ENCODE assay signal across 27 mouse cellular contexts in genomic region chr7:96572995-96573394, GRCm38 (mm10).
DNase-seq lines count a peak whose midpoint lies in the region; ATAC-seq and TF ChIP-seq lines count a peak whose summit lies in the region.
"Had no signal": no experiment of that assay in that cellular context is flagged by ENCODE, and none has a peak within 500 bp of the region (broad histone marks: within the 10 kb centered on the region; RNA-seq: fewer than 3 reads in every experiment).

No protein-coding gene starts in this region.

- no peak overlapping the region for H3K4me2 ChIP-seq in forebrain, embryonic 15.5 days (replicated peaks)
- H3K4me2 ChIP-seq in forebrain, postnatal 0 days (ENCODE audit: low read depth): no peak overlapping the region
- H3K4me2 ChIP-seq in hindbrain, postnatal 0 days (ENCODE audit: low read depth, low read length): no peak overlapping the region
- no peak overlapping the region for H3K4me2 ChIP-seq in hindbrain, embryonic 13.5 days
- H3K4me2 ChIP-seq: embryonic facial prominence, embryonic 13.5 days; embryonic facial prominence, embryonic 15.5 days; forebrain, embryonic 12.5 days had no signal

- H3K4me3 ChIP-seq in forebrain, embryonic 15.5 days: no peak overlapping the region
- no peak overlapping the region for H3K4me3 ChIP-seq in forebrain, postnatal 0 days (ENCODE audit: low read depth, low read length)
- H3K4me3 ChIP-seq in hindbrain, postnatal 0 days (ENCODE audit: low read length): no peak overlapping the region
- H3K4me3 ChIP-seq in hindbrain, embryonic 13.5 days: no peak overlapping the region
- H3K4me3 ChIP-seq: embryonic facial prominence, embryonic 13.5 days; embryonic facial prominence, embryonic 15.5 days; erythroblast, embryonic 14.5 days; forebrain, embryonic 10.5 days; forebrain, embryonic 12.5 days had no signal

- peaks cover 50% of the 10 kb centered on the region for H3K4me1 ChIP-seq in forebrain, embryonic 15.5 days
- peaks cover 4% of the 10 kb centered on the region; the same call in 1 of the 2 replicates for H3K4me1 ChIP-seq in forebrain, postnatal 0 days (ENCODE audit: insufficient read depth)
- peaks cover 18% of the 10 kb centered on the region for H3K4me1 ChIP-seq in hindbrain, postnatal 0 days (ENCODE audit: insufficient read depth, low read length)
- peaks cover 26% of the 10 kb centered on the region for H3K4me1 ChIP-seq in hindbrain, embryonic 13.5 days (replicated peaks)

- no peaks in the 10 kb centered on the region for H3K27me3 ChIP-seq in forebrain, embryonic 15.5 days
- H3K27me3 ChIP-seq in forebrain, postnatal 0 days (ENCODE audit: insufficient read depth, low read length): no peaks in the 10 kb centered on the region; the same call in 1 of the 2 replicates
- H3K27me3 ChIP-seq in hindbrain, postnatal 0 days (ENCODE audit: insufficient read depth, low read length): no peaks in the 10 kb centered on the region
- H3K27me3 ChIP-seq in hindbrain, embryonic 13.5 days: 0 out of 2 replicates have a peak, but pooled peaks cover 3% of the 10 kb centered on the region
- H3K27me3 ChIP-seq: CH12.LX; embryonic facial prominence, embryonic 13.5 days; embryonic facial prominence, embryonic 15.5 days had no signal

- 88% methylated on average over 7 of the region's 7 CpGs for WGBS in forebrain, embryonic 15.5 days
- 74% methylated on average over 7 of the region's 7 CpGs for WGBS in forebrain, postnatal 0 days
- 85% methylated on average over 7 of the region's 7 CpGs for WGBS in hindbrain, postnatal 0 days
- WGBS in hindbrain, embryonic 13.5 days: 91% methylated on average over 7 of the region's 7 CpGs

- no peak for TF ChIP-seq POLR2A in brain, embryonic 14.5 days (IDR thresholded peaks at IDR 0.05; ENCODE audit: borderline replicate concordance, extremely low read depth, insufficient read depth, insufficient read length, poor library complexity, severe bottlenecking)

- no peak for ATAC-seq in forebrain, embryonic 15.5 days (replicated peaks)
- ATAC-seq in forebrain, postnatal 0 days: no peak
- ATAC-seq in hindbrain, postnatal 0 days: no peak
- ATAC-seq in hindbrain, embryonic 13.5 days (ENCODE audit: low FRiP score): no peak
- ATAC-seq: CD4-positive, CD25-positive, alpha-beta regulatory T cell, adult 4 months; forebrain, embryonic 14.5 days had no signal

- H3K9ac ChIP-seq in forebrain, embryonic 15.5 days (replicated peaks): no peak overlapping the region
- H3K9ac ChIP-seq in forebrain, postnatal 0 days: no peak overlapping the region
- H3K9ac ChIP-seq in hindbrain, postnatal 0 days (replicated peaks; ENCODE audit: low read length): no peak overlapping the region
- no peak overlapping the region for H3K9ac ChIP-seq in hindbrain, embryonic 13.5 days
- H3K9ac ChIP-seq: embryonic facial prominence, embryonic 13.5 days; embryonic facial prominence, embryonic 15.5 days; forebrain, embryonic 12.5 days had no signal

- H3K27ac ChIP-seq in forebrain, embryonic 15.5 days (replicated peaks): peak overlapping the region; percentile 12; the same call in 1 of the 2 replicates
- no peak overlapping the region for H3K27ac ChIP-seq in forebrain, postnatal 0 days (ENCODE audit: low read depth, low read length)
- H3K27ac ChIP-seq in hindbrain, postnatal 0 days: no peak overlapping the region
- H3K27ac ChIP-seq in hindbrain, embryonic 13.5 days: no peak overlapping the region; the same call in 1 of the 2 replicates
- H3K27ac ChIP-seq: embryonic facial prominence, embryonic 13.5 days; embryonic facial prominence, embryonic 15.5 days; forebrain, embryonic 10.5 days; forebrain, embryonic 12.5 days had no signal

- no peak for TF ChIP-seq CTCF in forebrain, postnatal 0 days (IDR thresholded peaks at IDR 0.05; ENCODE audit: low read depth)
- TF ChIP-seq CTCF in hindbrain, postnatal 0 days (IDR thresholded peaks at IDR 0.05; ENCODE audit: low read depth): no peak
- TF ChIP-seq CTCF in brain, embryonic 14.5 days (IDR thresholded peaks at IDR 0.05; ENCODE audit: borderline replicate concordance, extremely low read depth, insufficient read depth, insufficient read length): no peak

- no peak for DNase-seq in forebrain, postnatal 0 days
- DNase-seq in hindbrain, postnatal 0 days (ENCODE audit: low spot score): peak; percentile 23
- peak; percentile 48 for DNase-seq in NIH3T3 (ENCODE audit: low read depth)
- peak; percentile 41 for DNase-seq in brain, embryonic 14.5 days (ENCODE audit: low read depth)
- DNase-seq in right cerebral cortex, postnatal 25 days: no peak
- DNase-seq: adrenal gland, adult 2 months; adrenal gland, postnatal 10 days; adrenal gland, postnatal 25 days; B cell, adult 2 months; cerebellum, adult 11 months; cerebellum, adult 18-20 months; cerebellum, adult 8-10 months; cerebellum, adult 9-11 months; cerebellum, postnatal 14 days; cerebellum, postnatal 36 days; embryo, embryonic 11 days had no signal

- no peaks in the 10 kb centered on the region; the same call in 1 of the 2 replicates for H3K36me3 ChIP-seq in forebrain, embryonic 15.5 days
- no peaks in the 10 kb centered on the region for H3K36me3 ChIP-seq in forebrain, postnatal 0 days (ENCODE audit: insufficient read depth)
- H3K36me3 ChIP-seq in hindbrain, postnatal 0 days (ENCODE audit: insufficient read depth, low read length): no peaks in the 10 kb centered on the region
- no peaks in the 10 kb centered on the region for H3K36me3 ChIP-seq in hindbrain, embryonic 13.5 days
- H3K36me3 ChIP-seq: embryonic facial prominence, embryonic 13.5 days; embryonic facial prominence, embryonic 15.5 days; forebrain, embryonic 12.5 days; G1E had no signal

- no peaks in the 10 kb centered on the region for H3K9me3 ChIP-seq in forebrain, embryonic 15.5 days
- H3K9me3 ChIP-seq in forebrain, postnatal 0 days (ENCODE audit: low read length): no peaks in the 10 kb centered on the region
- no peaks in the 10 kb centered on the region for H3K9me3 ChIP-seq in hindbrain, postnatal 0 days (ENCODE audit: low read length)
- H3K9me3 ChIP-seq in hindbrain, embryonic 13.5 days: no peaks in the 10 kb centered on the region
- H3K9me3 ChIP-seq: embryonic facial prominence, embryonic 13.5 days; embryonic facial prominence, embryonic 15.5 days; forebrain, embryonic 10.5 days; forebrain, embryonic 12.5 days had no signal

Comparison
In these comparisons a context has a peak if more than half of its experiments do, and no peak if none do; other contexts are left out.
1. DNase-seq: peak in hindbrain, postnatal 0 days (single experiment), NIH3T3 (single experiment) and brain, embryonic 14.5 days (single experiment); none in forebrain, postnatal 0 days (single experiment) and right cerebral cortex, postnatal 25 days (single experiment).